Mouse (Mus musculus): ENCODE measurements around the gene Sprr2b.
"Not testable (repeated sequence)": the region's sequence is repeated elsewhere in the genome, so short reads cannot be mapped to it uniquely, and the experiment has no call there.

Gene Sprr2b

GRCm38 (mm10) chr3:92316320-92316719, at the start of gene Sprr2b:
Gene Sprr2b (plus strand): TSS chr3:92316620.
- no peak for DNase-seq

GRCm38 (mm10) chr3:92271414-92271985, 44.9 kb upstream of the Sprr2b start:
- DNase-seq: not testable (repeated sequence)

- not testable (repeated sequence) for DNase-seq
Measured at GRCm38 (mm10) chr3:92273504-92273903, 42.9 kb upstream of the Sprr2b start.

GRCm38 (mm10) chr3:92274018-92274417, 42.4 kb upstream of the Sprr2b start:
- DNase-seq: not testable (repeated sequence)

GRCm38 (mm10) chr3:92279663-92280062, 36.8 kb upstream of the Sprr2b start:
- not testable (repeated sequence) for DNase-seq

GRCm38 (mm10) chr3:92280963-92281606, 35.3 kb upstream of the Sprr2b start:
- not testable (repeated sequence) for DNase-seq

GRCm38 (mm10) chr3:92285101-92285500, 31.3 kb upstream of the Sprr2b start, which contains the start of gene Sprr2a3:
Gene Sprr2a3 (plus strand): TSS chr3:92285417.
- DNase-seq: not testable (repeated sequence)

- DNase-seq: not testable (repeated sequence)
Measured at GRCm38 (mm10) chr3:92288489-92288888, 27.9 kb upstream of the Sprr2b start.

- no peak for DNase-seq
Measured at GRCm38 (mm10) chr3:92307406-92307805, 9.0 kb upstream of the Sprr2b start.

- no peak for DNase-seq
Measured at GRCm38 (mm10) chr3:92317384-92317783, 964 bp downstream of the Sprr2b start.

- no peak for DNase-seq
Measured at GRCm38 (mm10) chr3:92336278-92336677, 19.9 kb downstream of the Sprr2b start.

GRCm38 (mm10) chr3:92338840-92339239, 22.4 kb downstream of the Sprr2b start, which contains the start of gene Sprr2d:
Gene Sprr2d (plus strand): TSS chr3:92339140.
- DNase-seq: no peak

GRCm38 (mm10) chr3:92351843-92352242, 35.4 kb downstream of the Sprr2b start, which contains the start of gene Sprr2e:
Gene Sprr2e (plus strand): TSS chr3:92352143.
- no peak for DNase-seq

- no peak for DNase-seq
Measured at GRCm38 (mm10) chr3:92361619-92362018, 45.2 kb downstream of the Sprr2b start.

- DNase-seq: no peak
Measured at GRCm38 (mm10) chr3:92364887-92365286, 48.5 kb downstream of the Sprr2b start, which contains the start of gene Sprr2f. Gene Sprr2f (plus strand): TSS chr3:92365187.

All from cerebellum, postnatal 25 days (tissue).